Mouse (Mus musculus): ENCODE results near the gene Sf3a2. TPM values are rescaled to one million over a fixed set of nuclear protein-coding genes. Genes with fewer than 3 reads are reported as not detected.

Gene Sf3a2
- polyA plus RNA-seq, 1 experiment from 2014 or later, result 69.6 TPM

GRCm38 (mm10) chr10:80784302-80784701, 13.7 kb upstream of the Sf3a2 start:
- H3K4me2 ChIP-seq (ENCODE audit: low read depth, low read length), result no peak overlapping the region
- DNase-seq (ENCODE audit: low spot score), result no peak
- no peak for ATAC-seq (ENCODE audit: low read depth)
- WGBS, result 100% methylated on average over 2 of the region's 2 CpGs
- H3K4me3 ChIP-seq (ENCODE audit: low read depth, low read length), result no peak overlapping the region
- peaks cover 100% of the 10 kb centered on the region for H3K36me3 ChIP-seq (ENCODE audit: control insufficient read depth, insufficient read depth, low read length)
- H3K27me3 ChIP-seq (replicated peaks; ENCODE audit: control insufficient read depth, insufficient read depth, low read length), result no peaks in the 10 kb centered on the region
- no peaks in the 10 kb centered on the region for H3K4me1 ChIP-seq (ENCODE audit: control insufficient read depth, insufficient read depth, low read length)
- H3K27ac ChIP-seq (replicated peaks; ENCODE audit: low read depth, low read length), result no peak overlapping the region
- no peaks in the 10 kb centered on the region for H3K9me3 ChIP-seq (ENCODE audit: control insufficient read depth, low read length)
- no peak overlapping the region for H3K9ac ChIP-seq (ENCODE audit: low read depth, low read length)

GRCm38 (mm10) chr10:80784871-80785270, 13.1 kb upstream of the Sf3a2 start:
- Histone ChIP-seq H3K27me3 (replicated peaks; ENCODE audit: control insufficient read depth, insufficient read depth, low read length) (no peaks in the 10 kb centered on the region), H3K4me2 (ENCODE audit: low read depth, low read length) (no peak overlapping the region), H3K36me3 (ENCODE audit: control insufficient read depth, insufficient read depth, low read length) (peaks cover 99% of the 10 kb centered on the region), H3K4me3 (ENCODE audit: low read depth, low read length) (no peak overlapping the region), H3K9me3 (ENCODE audit: control insufficient read depth, low read length) (no peaks in the 10 kb centered on the region), H3K9ac (ENCODE audit: low read depth, low read length) (no peak overlapping the region), H3K27ac (replicated peaks; ENCODE audit: low read depth, low read length) (no peak overlapping the region), H3K4me1 (ENCODE audit: control insufficient read depth, insufficient read depth, low read length) (no peaks in the 10 kb centered on the region)
- DNase-seq (ENCODE audit: low spot score) (no peak), ATAC-seq (ENCODE audit: low read depth) (no peak)
- 85% methylated on average over 12 of the region's 12 CpGs for WGBS

- no peak for ATAC-seq (ENCODE audit: low read depth)
- WGBS, result 95% methylated on average over 11 of the region's 11 CpGs
Measured at GRCm38 (mm10) chr10:80785963-80786362, 12.0 kb upstream of the Sf3a2 start.

GRCm38 (mm10) chr10:80787517-80787916, 10.5 kb upstream of the Sf3a2 start:
- Histone ChIP-seq H3K4me3 (ENCODE audit: low read depth, low read length) (no peak overlapping the region), H3K27me3 (replicated peaks; ENCODE audit: control insufficient read depth, insufficient read depth, low read length) (no peaks in the 10 kb centered on the region), H3K36me3 (ENCODE audit: control insufficient read depth, insufficient read depth, low read length) (peaks cover 99% of the 10 kb centered on the region), H3K4me2 (ENCODE audit: low read depth, low read length) (no peak overlapping the region), H3K9me3 (ENCODE audit: control insufficient read depth, low read length) (no peaks in the 10 kb centered on the region), H3K27ac (replicated peaks; ENCODE audit: low read depth, low read length) (no peak overlapping the region), H3K4me1 (ENCODE audit: control insufficient read depth, insufficient read depth, low read length) (no peaks in the 10 kb centered on the region), H3K9ac (ENCODE audit: low read depth, low read length) (no peak overlapping the region)
- 85% methylated on average over 2 of the region's 2 CpGs for WGBS
- DNase-seq (ENCODE audit: low spot score), result no peak
- no peak for ATAC-seq (ENCODE audit: low read depth)

More at GRCm38 (mm10) chr10:80785963-80786362, 12.0 kb upstream of the Sf3a2 start:
- no peak overlapping the region for H3K27ac ChIP-seq (replicated peaks; ENCODE audit: low read depth, low read length)
- H3K36me3 ChIP-seq (ENCODE audit: control insufficient read depth, insufficient read depth, low read length), result peaks cover 99% of the 10 kb centered on the region
- no peak overlapping the region for H3K4me3 ChIP-seq (ENCODE audit: low read depth, low read length)
- H3K4me1 ChIP-seq (ENCODE audit: control insufficient read depth, insufficient read depth, low read length), result no peaks in the 10 kb centered on the region
- H3K27me3 ChIP-seq (replicated peaks; ENCODE audit: control insufficient read depth, insufficient read depth, low read length), result no peaks in the 10 kb centered on the region
- H3K9ac ChIP-seq (ENCODE audit: low read depth, low read length), result no peak overlapping the region
- no peaks in the 10 kb centered on the region for H3K9me3 ChIP-seq (ENCODE audit: control insufficient read depth, low read length)
- DNase-seq (ENCODE audit: low spot score), result no peak
- no peak overlapping the region for H3K4me2 ChIP-seq (ENCODE audit: low read depth, low read length)

- Histone ChIP-seq H3K4me1 (ENCODE audit: control insufficient read depth, insufficient read depth, low read length) (no peaks in the 10 kb centered on the region), H3K27ac (replicated peaks; ENCODE audit: low read depth, low read length) (no peak overlapping the region), H3K9me3 (ENCODE audit: control insufficient read depth, low read length) (no peaks in the 10 kb centered on the region), H3K36me3 (ENCODE audit: control insufficient read depth, insufficient read depth, low read length) (peaks cover 99% of the 10 kb centered on the region), H3K9ac (ENCODE audit: low read depth, low read length) (no peak overlapping the region), H3K27me3 (replicated peaks; ENCODE audit: control insufficient read depth, insufficient read depth, low read length) (no peaks in the 10 kb centered on the region), H3K4me3 (ENCODE audit: low read depth, low read length) (no peak overlapping the region), H3K4me2 (ENCODE audit: low read depth, low read length) (no peak overlapping the region)
- WGBS, result 87% methylated on average over 12 of the region's 19 CpGs
- DNase-seq (ENCODE audit: low spot score), result no peak
- no peak for ATAC-seq (ENCODE audit: low read depth)
Measured at GRCm38 (mm10) chr10:80790761-80791404, 7.1 kb upstream of the Sf3a2 start.

GRCm38 (mm10) chr10:80791476-80792174, 6.4 kb upstream of the Sf3a2 start:
- Histone ChIP-seq H3K27ac (replicated peaks; ENCODE audit: low read depth, low read length) (no peak overlapping the region), H3K27me3 (replicated peaks; ENCODE audit: control insufficient read depth, insufficient read depth, low read length) (no peaks in the 10 kb centered on the region), H3K36me3 (ENCODE audit: control insufficient read depth, insufficient read depth, low read length) (peaks cover 99% of the 10 kb centered on the region), H3K9ac (ENCODE audit: low read depth, low read length) (no peak overlapping the region), H3K9me3 (ENCODE audit: control insufficient read depth, low read length) (no peaks in the 10 kb centered on the region), H3K4me3 (ENCODE audit: low read depth, low read length) (no peak overlapping the region), H3K4me1 (ENCODE audit: control insufficient read depth, insufficient read depth, low read length) (peaks cover 3% of the 10 kb centered on the region), H3K4me2 (ENCODE audit: low read depth, low read length) (no peak overlapping the region)
- 75% methylated on average over 30 of the region's 33 CpGs for WGBS
- ATAC-seq (ENCODE audit: low read depth), result no peak
- no peak for DNase-seq (ENCODE audit: low spot score)

GRCm38 (mm10) chr10:80792175-80793032, 5.6 kb upstream of the Sf3a2 start:
- Histone ChIP-seq H3K4me1 (ENCODE audit: control insufficient read depth, insufficient read depth, low read length) (peaks cover 9% of the 10 kb centered on the region), H3K9me3 (ENCODE audit: control insufficient read depth, low read length) (no peaks in the 10 kb centered on the region), H3K9ac (ENCODE audit: low read depth, low read length) (no peak overlapping the region), H3K27me3 (replicated peaks; ENCODE audit: control insufficient read depth, insufficient read depth, low read length) (no peaks in the 10 kb centered on the region), H3K27ac (replicated peaks; ENCODE audit: low read depth, low read length) (no peak overlapping the region), H3K4me3 (ENCODE audit: low read depth, low read length) (no peak overlapping the region), H3K4me2 (ENCODE audit: low read depth, low read length) (no peak overlapping the region), H3K36me3 (ENCODE audit: control insufficient read depth, insufficient read depth, low read length) (peaks cover 96% of the 10 kb centered on the region)
- ATAC-seq (ENCODE audit: low read depth), result no peak
- DNase-seq (ENCODE audit: low spot score), result no peak
- 67% methylated on average over 37 of the region's 41 CpGs for WGBS

GRCm38 (mm10) chr10:80793033-80793784, 4.8 kb upstream of the Sf3a2 start:
- no peak for ATAC-seq (ENCODE audit: low read depth)
- Histone ChIP-seq H3K27me3 (replicated peaks; ENCODE audit: control insufficient read depth, insufficient read depth, low read length) (no peaks in the 10 kb centered on the region), H3K4me3 (ENCODE audit: low read depth, low read length) (no peak overlapping the region), H3K9ac (ENCODE audit: low read depth, low read length) (no peak overlapping the region), H3K4me2 (ENCODE audit: low read depth, low read length) (no peak overlapping the region), H3K9me3 (ENCODE audit: control insufficient read depth, low read length) (no peaks in the 10 kb centered on the region), H3K36me3 (ENCODE audit: control insufficient read depth, insufficient read depth, low read length) (peaks cover 88% of the 10 kb centered on the region), H3K27ac (replicated peaks; ENCODE audit: low read depth, low read length) (no peak overlapping the region), H3K4me1 (ENCODE audit: control insufficient read depth, insufficient read depth, low read length) (peaks cover 9% of the 10 kb centered on the region)
- 89% methylated on average over 13 of the region's 13 CpGs for WGBS
- DNase-seq (ENCODE audit: low spot score), result no peak
